Mouse (Mus musculus): ENCODE measurements around the gene AI593442. TPM values are rescaled to one million over a fixed set of nuclear protein-coding genes. Genes with fewer than 3 reads are reported as not detected.

The AI593442 gene
- total and polyA plus RNA-seq, 2 experiments, result not detected

DNA sequence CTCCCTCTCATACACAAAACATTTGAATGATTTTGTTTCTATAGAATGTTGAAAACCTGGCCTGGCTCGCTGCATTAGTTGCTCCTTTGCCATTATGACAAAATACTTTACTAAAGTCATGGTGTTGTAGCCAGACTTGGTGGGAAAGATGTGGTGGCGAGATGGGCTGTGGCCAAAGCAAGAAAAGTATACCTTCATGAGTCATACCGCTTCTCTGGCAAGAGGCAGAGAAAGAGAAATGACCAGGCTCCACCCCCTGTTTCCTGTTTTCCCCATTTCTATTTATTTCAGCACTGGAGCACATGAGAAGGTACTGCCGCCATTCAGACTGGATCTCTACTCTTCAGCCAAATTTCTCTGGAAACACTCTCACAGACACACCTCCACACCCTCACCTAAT, 35.0 kb downstream of the AI593442 start:
- no peak for TF ChIP-seq CTCF (IDR thresholded peaks at IDR 0.05; ENCODE audit: low read depth, low read length)
- no peak for DNase-seq (ENCODE audit: extremely low read depth, low read depth, low spot score)
- no peaks in the 10 kb centered on the region for H3K79me2 ChIP-seq (ENCODE audit: control insufficient read depth, insufficient read depth, low read length)
- H3K36me3 ChIP-seq (ENCODE audit: control insufficient read depth, insufficient read depth, low read length), result no peaks in the 10 kb centered on the region
- no peak overlapping the region for H3K4me3 ChIP-seq (ENCODE audit: insufficient read depth, low read depth, low read length)
- H3K27ac ChIP-seq (replicated peaks; ENCODE audit: insufficient read depth, low read depth, low read length), result no peak overlapping the region
- WGBS, result 58% methylated on average over 4 of the region's 4 CpGs
- no peak overlapping the region for H3K9ac ChIP-seq (ENCODE audit: low read depth, low read length)
- no peaks in the 10 kb centered on the region for H3K4me1 ChIP-seq (ENCODE audit: control insufficient read depth, insufficient read depth, low read length)
- no peaks in the 10 kb centered on the region for H3K27me3 ChIP-seq (ENCODE audit: control insufficient read depth, insufficient read depth, low read length)

DNA sequence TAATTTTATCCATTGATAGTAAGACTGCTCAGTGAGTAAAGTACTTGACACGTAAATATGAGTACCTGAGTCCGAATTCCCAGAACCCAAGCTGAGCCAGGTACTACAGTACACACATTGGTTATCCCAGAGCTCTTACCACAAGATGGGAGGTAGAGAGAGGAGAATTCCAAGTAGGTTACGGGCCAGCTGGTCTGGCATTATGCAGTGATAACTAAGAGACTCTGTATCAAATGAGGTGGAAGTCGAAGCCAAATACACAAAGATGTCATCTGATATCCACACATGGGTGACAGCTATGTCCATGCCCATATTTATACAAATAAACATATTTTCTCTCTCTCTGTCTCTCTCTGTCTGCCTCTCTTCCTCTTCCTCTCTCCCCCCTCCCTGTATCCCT, 35.4 kb downstream of the AI593442 start:
- Histone ChIP-seq H3K27ac (replicated peaks; ENCODE audit: insufficient read depth, low read depth, low read length) (no peak overlapping the region), H3K9ac (ENCODE audit: low read depth, low read length) (no peak overlapping the region), H3K79me2 (ENCODE audit: control insufficient read depth, insufficient read depth, low read length) (no peaks in the 10 kb centered on the region), H3K4me3 (ENCODE audit: insufficient read depth, low read depth, low read length) (no peak overlapping the region), H3K4me1 (ENCODE audit: control insufficient read depth, insufficient read depth, low read length) (no peaks in the 10 kb centered on the region), H3K27me3 (ENCODE audit: control insufficient read depth, insufficient read depth, low read length) (no peaks in the 10 kb centered on the region), H3K36me3 (ENCODE audit: control insufficient read depth, insufficient read depth, low read length) (no peaks in the 10 kb centered on the region)
- no peak for DNase-seq (ENCODE audit: extremely low read depth, low read depth, low spot score)
- TF ChIP-seq POLR2A (IDR thresholded peaks at IDR 0.05; ENCODE audit: extremely low read depth, insufficient read depth, low read length), result no peak
- TF ChIP-seq CTCF (IDR thresholded peaks at IDR 0.05; ENCODE audit: low read depth, low read length), result no peak
- 80% methylated on average over 4 of the region's 4 CpGs for WGBS

DNA sequence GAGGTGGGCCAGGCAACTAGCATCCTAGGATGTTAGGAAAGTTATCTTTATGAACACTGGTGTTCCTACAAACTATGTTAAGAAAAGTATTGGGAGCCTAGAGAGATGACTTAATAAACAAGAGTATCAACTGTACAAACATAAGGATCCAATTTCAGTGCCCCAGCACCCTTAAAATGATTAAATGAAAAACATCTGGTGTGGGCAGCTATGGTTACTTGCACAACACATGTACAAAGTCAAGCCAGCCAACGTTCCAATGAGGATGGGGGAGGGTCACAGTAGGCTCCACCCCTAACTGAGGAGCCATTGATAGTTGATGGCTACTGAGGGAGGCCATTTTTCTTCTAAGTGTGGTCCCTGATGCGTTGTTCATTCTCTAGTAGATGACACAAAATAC, 43.6 kb downstream of the AI593442 start:
- no peaks in the 10 kb centered on the region for H3K27me3 ChIP-seq (ENCODE audit: control insufficient read depth, insufficient read depth, low read length)
- no peaks in the 10 kb centered on the region for H3K4me1 ChIP-seq (ENCODE audit: control insufficient read depth, insufficient read depth, low read length)
- H3K9ac ChIP-seq (ENCODE audit: low read depth, low read length), result no peak overlapping the region
- no peak overlapping the region for H3K4me3 ChIP-seq (ENCODE audit: insufficient read depth, low read depth, low read length)
- DNase-seq (ENCODE audit: extremely low read depth, low read depth, low spot score), result no peak
- no peaks in the 10 kb centered on the region for H3K79me2 ChIP-seq (ENCODE audit: control insufficient read depth, insufficient read depth, low read length)
- H3K27ac ChIP-seq (replicated peaks; ENCODE audit: insufficient read depth, low read depth, low read length), result no peak overlapping the region
- WGBS, result 67% methylated on average over 2 of the region's 2 CpGs
- no peaks in the 10 kb centered on the region for H3K36me3 ChIP-seq (ENCODE audit: control insufficient read depth, insufficient read depth, low read length)
- no peak for TF ChIP-seq CTCF (IDR thresholded peaks at IDR 0.05; ENCODE audit: low read depth, low read length)
- TF ChIP-seq POLR2A (IDR thresholded peaks at IDR 0.05; ENCODE audit: extremely low read depth, insufficient read depth, low read length), result no peak

DNA sequence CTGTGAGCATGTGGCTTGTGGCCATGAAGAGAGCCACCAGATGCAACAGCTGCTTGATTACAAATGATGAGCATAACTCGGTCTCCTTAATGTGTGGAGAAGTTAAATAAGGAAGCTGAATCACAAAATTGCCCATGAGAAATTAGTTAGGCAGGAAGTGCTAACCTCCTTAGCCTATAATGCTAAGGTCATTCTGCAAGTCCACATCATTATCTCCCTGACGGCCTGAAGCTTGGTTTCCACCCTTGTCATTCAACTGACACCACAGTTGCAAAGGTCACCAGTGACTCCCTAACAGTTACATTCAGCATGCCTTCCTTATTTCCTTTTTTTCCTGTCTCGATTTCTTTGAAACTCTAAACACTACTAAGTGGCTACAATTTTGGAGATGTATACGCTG, 55.7 kb downstream of the AI593442 start:
- TF ChIP-seq POLR2A (IDR thresholded peaks at IDR 0.05; ENCODE audit: extremely low read depth, insufficient read depth, low read length) (no peak), CTCF (IDR thresholded peaks at IDR 0.05; ENCODE audit: low read depth, low read length) (no peak)
- Histone ChIP-seq H3K27ac (replicated peaks; ENCODE audit: insufficient read depth, low read depth, low read length) (no peak overlapping the region), H3K27me3 (ENCODE audit: control insufficient read depth, insufficient read depth, low read length) (no peaks in the 10 kb centered on the region), H3K4me1 (ENCODE audit: control insufficient read depth, insufficient read depth, low read length) (no peaks in the 10 kb centered on the region), H3K4me3 (ENCODE audit: insufficient read depth, low read depth, low read length) (no peak overlapping the region), H3K79me2 (ENCODE audit: control insufficient read depth, insufficient read depth, low read length) (no peaks in the 10 kb centered on the region), H3K36me3 (ENCODE audit: control insufficient read depth, insufficient read depth, low read length) (no peaks in the 10 kb centered on the region), H3K9ac (ENCODE audit: low read depth, low read length) (no peak overlapping the region)
- 53% methylated on average over 4 of the region's 4 CpGs for WGBS
- DNase-seq (ENCODE audit: extremely low read depth, low read depth, low spot score), result no peak
